Mouse (Mus musculus) heart, postnatal 4 days (tissue): ENCODE data around the gene Olfr1066. TPM values are rescaled to one million over a fixed set of nuclear protein-coding genes. Genes with fewer than 3 reads are reported as not detected.
"Not testable (repeated sequence)": the region's sequence is repeated elsewhere in the genome, so short reads cannot be mapped to it uniquely, and the experiment has no call there.

Source experiments
- DNase-seq: peaks from one replicate; pipeline ENCODE4 v3.0.0; 2021
- total RNA-seq, 2 experiments: library from RNA; stranded (reverse); gene quantifications; 2 replicates each; pipeline ENCODE4 v1.2.3; 2021

Gene Olfr1066
- not detected for total RNA-seq

GRCm38 (mm10) chr2:86456169-86456568 is at the start of gene Olfr1066:
TSS of gene Olfr1066 (minus strand) at chr2:86456269.
- DNase-seq = no peak

GRCm38 (mm10) chr2:86487286-86487685 is 31.2 kb upstream of the Olfr1066 start, which contains the start of gene Olfr228:
TSS of gene Olfr228 (minus strand) at chr2:86487386.
- no peak for DNase-seq

GRCm38 (mm10) chr2:86464442-86465109 is 8.5 kb upstream of the Olfr1066 start:
- DNase-seq = peak; percentile 59

- DNase-seq = no peak
Observed at GRCm38 (mm10) chr2:86460434-86460833, 4.4 kb upstream of the Olfr1066 start.

- not testable (repeated sequence) for DNase-seq
Observed at GRCm38 (mm10) chr2:86450491-86450890, 5.6 kb downstream of the Olfr1066 start, which contains the start of gene Olfr1065. TSS of gene Olfr1065 (minus strand) at chr2:86450591.

GRCm38 (mm10) chr2:86442101-86442500 is 14.0 kb downstream of the Olfr1066 start:
- not testable (repeated sequence) for DNase-seq

GRCm38 (mm10) chr2:86428511-86428910 is 27.6 kb downstream of the Olfr1066 start:
- DNase-seq = not testable (repeated sequence)

GRCm38 (mm10) chr2:86426649-86427048 is 29.4 kb downstream of the Olfr1066 start, which contains the start of gene Olfr1062:
TSS of gene Olfr1062 (minus strand) at chr2:86426749.
- not testable (repeated sequence) for DNase-seq

GRCm38 (mm10) chr2:86413950-86414349 is 42.1 kb downstream of the Olfr1066 start, which contains the start of gene Olfr1061:
TSS of gene Olfr1061 (minus strand) at chr2:86414050.
- DNase-seq = no peak

Other genes starting within 250 kb of the Olfr1066 start
- not detected for gene Olfr1046, start 237.0 kb downstream of the Olfr1066 start, total RNA-seq
- not detected for gene Olfr1047, start 224.9 kb downstream of the Olfr1066 start, total RNA-seq
- gene Olfr1048, start 216.0 kb downstream of the Olfr1066 start, total RNA-seq = not detected
- not detected for gene Olfr1049, start 197.9 kb downstream of the Olfr1066 start, total RNA-seq
- not detected for gene Olfr1051, start 177.2 kb downstream of the Olfr1066 start, total RNA-seq
- not detected for gene Olfr1052, start 163.8 kb downstream of the Olfr1066 start, total RNA-seq
- not detected for gene Olfr1053, start 141.0 kb downstream of the Olfr1066 start, total RNA-seq
- gene Olfr1054, start 120.8 kb downstream of the Olfr1066 start, total RNA-seq = not detected
- not detected for gene Olfr1055, start 106.0 kb downstream of the Olfr1066 start, total RNA-seq
- not detected for gene Olfr1056, start 93.8 kb downstream of the Olfr1066 start, total RNA-seq
- gene Olfr1057, start 77.9 kb downstream of the Olfr1066 start, total RNA-seq = not detected
- not detected for gene Olfr1058, start 67.7 kb downstream of the Olfr1066 start, total RNA-seq
- gene Olfr1061, start 42.2 kb downstream of the Olfr1066 start, total RNA-seq = not detected
- gene Olfr1062, start 29.5 kb downstream of the Olfr1066 start, total RNA-seq = not detected
- not detected for gene Olfr1065, start 5.7 kb downstream of the Olfr1066 start, total RNA-seq
- gene Olfr228, start 31.1 kb upstream of the Olfr1066 start, total RNA-seq = not detected
- gene Olfr1076, start 52.2 kb upstream of the Olfr1066 start, total RNA-seq = not detected
- gene Olfr1079, start 86.2 kb upstream of the Olfr1066 start, total RNA-seq = not detected
- not detected for gene Olfr1080, start 102.0 kb upstream of the Olfr1066 start, total RNA-seq
- not detected for gene Olfr1082, start 142.7 kb upstream of the Olfr1066 start, total RNA-seq
- gene Olfr1084, start 183.5 kb upstream of the Olfr1066 start, total RNA-seq = not detected
- not detected for gene Olfr1085, start 205.8 kb upstream of the Olfr1066 start, total RNA-seq
- not detected for gene Olfr1086, start 223.8 kb upstream of the Olfr1066 start, total RNA-seq
- not detected for gene Olfr1087, start 242.1 kb upstream of the Olfr1066 start, total RNA-seq